Mouse (Mus musculus): ENCODE measurements around the gene Clec4d. TPM values are rescaled to one million over a fixed set of nuclear protein-coding genes. Genes with fewer than 3 reads are reported as not detected.
"Not testable (repeated sequence)": the region's sequence is repeated elsewhere in the genome, so short reads cannot be mapped to it uniquely, and the experiment has no call there.

Clec4d gene
- total RNA-seq (2021) = 0.41 TPM in 1 of 2 replicates, not detected in the other
- long read RNA-seq, experiment 1 = 0 reads
- long read RNA-seq, experiment 2 = 0 reads

GRCm38 (mm10) chr6:123261555-123262161 lies at the start of gene Clec4d:
Clec4d (plus strand) TSS chr6:123262111.
- DNase-seq = no peak

GRCm38 (mm10) chr6:123227519-123228166 lies 34.3 kb upstream of the Clec4d start:
- no peak for DNase-seq

GRCm38 (mm10) chr6:123229644-123230043 lies 32.3 kb upstream of the Clec4d start, which contains the start of gene Clec4n:
Clec4n (plus strand) TSS chr6:123229843.
- no peak for DNase-seq

- no peak for DNase-seq
Observed at GRCm38 (mm10) chr6:123231149-123231548, 30.8 kb upstream of the Clec4d start.

GRCm38 (mm10) chr6:123237582-123237981 lies 24.3 kb upstream of the Clec4d start:
- no peak for DNase-seq

GRCm38 (mm10) chr6:123244201-123244600 lies 17.7 kb upstream of the Clec4d start:
- DNase-seq = no peak

- not testable (repeated sequence) for DNase-seq
Observed at GRCm38 (mm10) chr6:123248862-123249261, 13.0 kb upstream of the Clec4d start.

GRCm38 (mm10) chr6:123252735-123253134 lies 9.2 kb upstream of the Clec4d start:
- DNase-seq = no peak

- DNase-seq = no peak
Observed at GRCm38 (mm10) chr6:123258946-123259345, 3.0 kb upstream of the Clec4d start.

GRCm38 (mm10) chr6:123259889-123260603 lies 1.9 kb upstream of the Clec4d start:
- no peak for DNase-seq

- no peak for DNase-seq
Observed at GRCm38 (mm10) chr6:123260868-123261267, 1.0 kb upstream of the Clec4d start.

GRCm38 (mm10) chr6:123264194-123264593 lies 2.3 kb downstream of the Clec4d start:
- no peak for DNase-seq

- no peak for DNase-seq
Observed at GRCm38 (mm10) chr6:123265809-123266208, 3.9 kb downstream of the Clec4d start.

GRCm38 (mm10) chr6:123266945-123267344 lies 5.0 kb downstream of the Clec4d start:
- no peak for DNase-seq

- DNase-seq = no peak
Observed at GRCm38 (mm10) chr6:123279443-123279842, 17.5 kb downstream of the Clec4d start.

GRCm38 (mm10) chr6:123286311-123286710 lies 24.4 kb downstream of the Clec4d start:
- DNase-seq = no peak

GRCm38 (mm10) chr6:123288931-123289330 lies 27.0 kb downstream of the Clec4d start:
- no peak for DNase-seq

- DNase-seq = no peak
Observed at GRCm38 (mm10) chr6:123289753-123290152, 27.8 kb downstream of the Clec4d start, which contains the start of gene Clec4e. Clec4e (minus strand) TSS chr6:123289870.

- no peak for DNase-seq
Observed at GRCm38 (mm10) chr6:123292751-123293400, 31.0 kb downstream of the Clec4d start.

- not testable (repeated sequence) for DNase-seq
Observed at GRCm38 (mm10) chr6:123293509-123293908, 31.6 kb downstream of the Clec4d start.

- no peak for DNase-seq
Observed at GRCm38 (mm10) chr6:123296687-123297086, 34.8 kb downstream of the Clec4d start.

- DNase-seq = not testable (repeated sequence)
Observed at GRCm38 (mm10) chr6:123306315-123306714, 44.4 kb downstream of the Clec4d start.

GRCm38 (mm10) chr6:123308033-123308432 lies 46.1 kb downstream of the Clec4d start, which contains the start of gene Vmn2r19:
Vmn2r19 (plus strand) TSS chr6:123308333.
- DNase-seq = no peak
